Mouse (Mus musculus): ENCODE results near the gene Gm28051.

Gm28051 gene

GRCm38 (mm10) chr12:102684720-102685386 lies 72.7 kb downstream of the Gm28051 start:
- ATAC-seq (ENCODE audit: low TSS enrichment), result no peak

GRCm38 (mm10) chr12:102683979-102684378 lies 73.6 kb downstream of the Gm28051 start:
- no peak for ATAC-seq (ENCODE audit: low TSS enrichment)

GRCm38 (mm10) chr12:102683438-102683837 lies 74.1 kb downstream of the Gm28051 start:
- no peak for ATAC-seq (ENCODE audit: low TSS enrichment)

GRCm38 (mm10) chr12:102682722-102683299 lies 74.8 kb downstream of the Gm28051 start:
- no peak for ATAC-seq (ENCODE audit: low TSS enrichment)

GRCm38 (mm10) chr12:102682085-102682484 lies 75.5 kb downstream of the Gm28051 start:
- no peak for ATAC-seq (ENCODE audit: low TSS enrichment)

- no peak for ATAC-seq (ENCODE audit: low TSS enrichment)
Measured at GRCm38 (mm10) chr12:102681590-102681989, 76.0 kb downstream of the Gm28051 start.

GRCm38 (mm10) chr12:102678820-102679219 lies 78.7 kb downstream of the Gm28051 start:
- ATAC-seq (ENCODE audit: low TSS enrichment), result peak; percentile 7; the same call in 1 of the 2 replicates

GRCm38 (mm10) chr12:102677089-102677488 lies 80.5 kb downstream of the Gm28051 start:
- no peak for ATAC-seq (ENCODE audit: low TSS enrichment)

- ATAC-seq (ENCODE audit: low TSS enrichment), result no peak
Measured at GRCm38 (mm10) chr12:102674556-102674955, 83.0 kb downstream of the Gm28051 start.

GRCm38 (mm10) chr12:102674123-102674522 lies 83.4 kb downstream of the Gm28051 start:
- peak; percentile 79 for ATAC-seq (ENCODE audit: low TSS enrichment)

GRCm38 (mm10) chr12:102672857-102673839 lies 84.4 kb downstream of the Gm28051 start:
- ATAC-seq (ENCODE audit: low TSS enrichment), result no peak

- no peak for ATAC-seq (ENCODE audit: low TSS enrichment)
Measured at GRCm38 (mm10) chr12:102672176-102672575, 85.4 kb downstream of the Gm28051 start.

GRCm38 (mm10) chr12:102670848-102671247 lies 86.7 kb downstream of the Gm28051 start:
- no peak for ATAC-seq (ENCODE audit: low TSS enrichment)
